Mouse (Mus musculus): ENCODE results near the gene Bcas3. TPM values are rescaled to one million over a fixed set of nuclear protein-coding genes. Genes with fewer than 3 reads are reported as not detected.

Bcas3 gene
- polyA plus RNA-seq, 1 experiment: 25.3 TPM

GRCm38 (mm10) chr11:85823794-85824193 lies 470.8 kb downstream of the Bcas3 start:
- H3K4me1 ChIP-seq (ENCODE audit: control insufficient read depth, insufficient read depth, insufficient read length): no peaks in the 10 kb centered on the region
- no peak for TF ChIP-seq POLR2A (IDR thresholded peaks at IDR 0.05; ENCODE audit: low read depth, low read length)
- TF ChIP-seq CTCF (IDR thresholded peaks at IDR 0.05; ENCODE audit: extremely low read depth, insufficient read depth, insufficient read length, insufficient replicate concordance): no peak
- no peak overlapping the region for H3K4me3 ChIP-seq (ENCODE audit: extremely low read depth, insufficient read depth, insufficient read length)
- 95% methylated on average over 4 of the region's 4 CpGs for WGBS
- no peak overlapping the region for H3K27ac ChIP-seq (ENCODE audit: insufficient read depth, low read length)
- H3K27me3 ChIP-seq (ENCODE audit: control insufficient read depth, insufficient read depth, low read length): no peaks in the 10 kb centered on the region
- no peaks in the 10 kb centered on the region for H3K36me3 ChIP-seq (ENCODE audit: control insufficient read depth, insufficient read depth, low read length)
- DNase-seq (ENCODE audit: low read depth in 1 of 2, low spot score in 2 of 2): no peak

- H3K36me3 ChIP-seq (ENCODE audit: control insufficient read depth, insufficient read depth, low read length): no peaks in the 10 kb centered on the region
- H3K27ac ChIP-seq (ENCODE audit: insufficient read depth, low read length): no peak overlapping the region
- no peaks in the 10 kb centered on the region for H3K4me1 ChIP-seq (ENCODE audit: control insufficient read depth, insufficient read depth, insufficient read length)
- H3K27me3 ChIP-seq (ENCODE audit: control insufficient read depth, insufficient read depth, low read length): peaks cover 11% of the 10 kb centered on the region
- no peak for TF ChIP-seq CTCF (IDR thresholded peaks at IDR 0.05; ENCODE audit: extremely low read depth, insufficient read depth, insufficient read length, insufficient replicate concordance)
- TF ChIP-seq POLR2A (IDR thresholded peaks at IDR 0.05; ENCODE audit: low read depth, low read length): no peak
- WGBS: 94% methylated on average over 10 of the region's 10 CpGs
- no peak overlapping the region for H3K4me3 ChIP-seq (ENCODE audit: extremely low read depth, insufficient read depth, insufficient read length)
- DNase-seq (ENCODE audit: low read depth in 1 of 2, low spot score in 2 of 2): no peak
Observed at GRCm38 (mm10) chr11:85825031-85825430, 472.1 kb downstream of the Bcas3 start.

- Histone ChIP-seq H3K4me1 (ENCODE audit: control insufficient read depth, insufficient read depth, insufficient read length) (no peaks in the 10 kb centered on the region), H3K27me3 (ENCODE audit: control insufficient read depth, insufficient read depth, low read length) (peaks cover 14% of the 10 kb centered on the region), H3K4me3 (ENCODE audit: extremely low read depth, insufficient read depth, insufficient read length) (no peak overlapping the region), H3K27ac (ENCODE audit: insufficient read depth, low read length) (no peak overlapping the region), H3K36me3 (ENCODE audit: control insufficient read depth, insufficient read depth, low read length) (no peaks in the 10 kb centered on the region)
- WGBS: 87% methylated on average over 7 of the region's 7 CpGs
- TF ChIP-seq CTCF (IDR thresholded peaks at IDR 0.05; ENCODE audit: extremely low read depth, insufficient read depth, insufficient read length, insufficient replicate concordance): no peak
- TF ChIP-seq POLR2A (IDR thresholded peaks at IDR 0.05; ENCODE audit: low read depth, low read length): no peak
- DNase-seq (ENCODE audit: low read depth in 1 of 2, low spot score in 2 of 2): no peak
Observed at GRCm38 (mm10) chr11:85825823-85826222, 472.9 kb downstream of the Bcas3 start.

GRCm38 (mm10) chr11:85827342-85827741 lies 474.4 kb downstream of the Bcas3 start:
- H3K27me3 ChIP-seq (ENCODE audit: control insufficient read depth, insufficient read depth, low read length): peaks cover 21% of the 10 kb centered on the region
- H3K36me3 ChIP-seq (ENCODE audit: control insufficient read depth, insufficient read depth, low read length): no peaks in the 10 kb centered on the region
- no peak for DNase-seq (ENCODE audit: low read depth in 1 of 2, low spot score in 2 of 2)
- H3K27ac ChIP-seq (ENCODE audit: insufficient read depth, low read length): no peak overlapping the region
- WGBS: 63% methylated on average over 9 of the region's 9 CpGs
- peaks cover 2% of the 10 kb centered on the region; the same call in 1 of the 2 replicates for H3K4me1 ChIP-seq (ENCODE audit: control insufficient read depth, insufficient read depth, insufficient read length)
- H3K4me3 ChIP-seq (ENCODE audit: extremely low read depth, insufficient read depth, insufficient read length): no peak overlapping the region
- TF ChIP-seq CTCF (IDR thresholded peaks at IDR 0.05; ENCODE audit: extremely low read depth, insufficient read depth, insufficient read length, insufficient replicate concordance) (no peak), POLR2A (IDR thresholded peaks at IDR 0.05; ENCODE audit: low read depth, low read length) (no peak)

GRCm38 (mm10) chr11:85828691-85829519 lies 475.9 kb downstream of the Bcas3 start:
- Histone ChIP-seq H3K36me3 (ENCODE audit: control insufficient read depth, insufficient read depth, low read length) (no peaks in the 10 kb centered on the region), H3K27me3 (ENCODE audit: control insufficient read depth, insufficient read depth, low read length) (peaks cover 34% of the 10 kb centered on the region), H3K27ac (ENCODE audit: insufficient read depth, low read length) (no peak overlapping the region), H3K4me3 (ENCODE audit: extremely low read depth, insufficient read depth, insufficient read length) (no peak overlapping the region), H3K4me1 (ENCODE audit: control insufficient read depth, insufficient read depth, insufficient read length) (peaks cover 2% of the 10 kb centered on the region; the same call in 1 of the 2 replicates)
- no peak for DNase-seq (ENCODE audit: low read depth in 1 of 2, low spot score in 2 of 2)
- 23% methylated on average over 38 of the region's 38 CpGs for WGBS
- TF ChIP-seq CTCF (IDR thresholded peaks at IDR 0.05; ENCODE audit: extremely low read depth, insufficient read depth, insufficient read length, insufficient replicate concordance): no peak
- TF ChIP-seq POLR2A (IDR thresholded peaks at IDR 0.05; ENCODE audit: low read depth, low read length): no peak

GRCm38 (mm10) chr11:85829520-85830440 lies 476.8 kb downstream of the Bcas3 start:
- H3K27me3 ChIP-seq (ENCODE audit: control insufficient read depth, insufficient read depth, low read length): peaks cover 40% of the 10 kb centered on the region
- 6% methylated on average over 59 of the region's 61 CpGs for WGBS
- H3K4me1 ChIP-seq (ENCODE audit: control insufficient read depth, insufficient read depth, insufficient read length): peaks cover 2% of the 10 kb centered on the region; the same call in 1 of the 2 replicates
- no peak for TF ChIP-seq CTCF (IDR thresholded peaks at IDR 0.05; ENCODE audit: extremely low read depth, insufficient read depth, insufficient read length, insufficient replicate concordance)
- no peak for TF ChIP-seq POLR2A (IDR thresholded peaks at IDR 0.05; ENCODE audit: low read depth, low read length)
- H3K4me3 ChIP-seq (ENCODE audit: extremely low read depth, insufficient read depth, insufficient read length): no peak overlapping the region
- no peak for DNase-seq (ENCODE audit: low read depth in 1 of 2, low spot score in 2 of 2)
- H3K36me3 ChIP-seq (ENCODE audit: control insufficient read depth, insufficient read depth, low read length): no peaks in the 10 kb centered on the region
- no peak overlapping the region for H3K27ac ChIP-seq (ENCODE audit: insufficient read depth, low read length)
